In the genomic region with DNA sequence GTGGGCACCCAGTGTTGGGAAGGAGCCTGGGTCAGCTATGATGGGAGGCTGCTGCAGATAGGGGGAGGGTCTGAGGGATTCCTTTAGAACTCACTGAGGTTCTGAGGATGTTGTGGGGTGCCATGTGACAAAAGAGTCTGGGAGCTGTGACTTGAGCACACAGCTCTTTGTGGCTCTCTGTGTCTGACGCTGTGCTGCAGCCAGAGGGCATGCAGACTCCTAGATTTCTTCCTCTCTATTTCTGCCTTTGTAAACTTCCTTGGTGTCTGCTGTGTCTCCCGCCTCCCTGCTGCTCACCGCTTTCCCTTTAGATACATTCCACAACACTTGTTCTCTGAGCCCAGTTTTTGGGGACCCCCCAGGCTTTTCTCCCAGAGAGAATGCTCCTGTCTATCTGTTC, we compare ENCODE assay signal across 22 mouse cellular contexts. TPM values are rescaled to one million over a fixed set of nuclear protein-coding genes. Genes with fewer than 3 reads are reported as not detected.
DNase-seq lines count a peak whose midpoint lies in the region; ATAC-seq and TF ChIP-seq lines count a peak whose summit lies in the region.
"Had no signal": no experiment of that assay in that cellular context is flagged by ENCODE, and none has a peak within 500 bp of the region (broad histone marks: within the 10 kb centered on the region; RNA-seq: fewer than 3 reads in every experiment).

No protein-coding gene starts in this region.

- no peaks in the 10 kb centered on the region for H3K27me3 ChIP-seq in forebrain, postnatal 0 days (ENCODE audit: insufficient read depth, low read length)
- no peaks in the 10 kb centered on the region for H3K27me3 ChIP-seq in forebrain, embryonic 13.5 days
- H3K27me3 ChIP-seq in hindbrain, postnatal 0 days (ENCODE audit: insufficient read depth, low read length), result no peaks in the 10 kb centered on the region
- no peaks in the 10 kb centered on the region for H3K27me3 ChIP-seq in hindbrain, embryonic 11.5 days (ENCODE audit: control insufficient read depth, insufficient read depth, low read length)
- peaks cover 75% of the 10 kb centered on the region for H3K27me3 ChIP-seq in midbrain, embryonic 10.5 days (ENCODE audit: low read depth, poor library complexity, severe bottlenecking)
- peaks cover 20% of the 10 kb centered on the region for H3K27me3 ChIP-seq in midbrain, embryonic 11.5 days (ENCODE audit: control insufficient read depth, insufficient read depth, low read length)
- no peaks in the 10 kb centered on the region for H3K27me3 ChIP-seq in neural tube, embryonic 13.5 days
- H3K27me3 ChIP-seq in neural tube, embryonic 15.5 days (replicated peaks), result no peaks in the 10 kb centered on the region
- H3K27me3 ChIP-seq: heart, embryonic 12.5 days; heart, embryonic 15.5 days; hindbrain, embryonic 15.5 days had no signal

- ATAC-seq in forebrain, postnatal 0 days, result peak; percentile 63
- no peak for ATAC-seq in forebrain, embryonic 13.5 days
- ATAC-seq in hindbrain, postnatal 0 days, result no peak
- ATAC-seq in hindbrain, embryonic 11.5 days (ENCODE audit: low FRiP score), result no peak
- ATAC-seq in midbrain, embryonic 11.5 days (ENCODE audit: low FRiP score), result no peak
- no peak for ATAC-seq in neural tube, embryonic 13.5 days (ENCODE audit: low read depth)
- no peak for ATAC-seq in neural tube, embryonic 15.5 days (ENCODE audit: low FRiP score)
- ATAC-seq: activated CD4-positive, CD25-positive, alpha-beta regulatory T cell, adult 4 months; forebrain, embryonic 14.5 days; inflammation-experienced regulatory T-cells, adult 6 months had no signal

- H3K9me3 ChIP-seq in forebrain, postnatal 0 days (ENCODE audit: low read length), result no peaks in the 10 kb centered on the region
- no peaks in the 10 kb centered on the region for H3K9me3 ChIP-seq in forebrain, embryonic 13.5 days (replicated peaks)
- no peaks in the 10 kb centered on the region for H3K9me3 ChIP-seq in hindbrain, postnatal 0 days (ENCODE audit: low read length)
- no peaks in the 10 kb centered on the region for H3K9me3 ChIP-seq in hindbrain, embryonic 11.5 days (ENCODE audit: control insufficient read depth, low read length)
- no peaks in the 10 kb centered on the region for H3K9me3 ChIP-seq in midbrain, embryonic 10.5 days (replicated peaks)
- no peaks in the 10 kb centered on the region for H3K9me3 ChIP-seq in midbrain, embryonic 11.5 days (ENCODE audit: control insufficient read depth, low read length)
- H3K9me3 ChIP-seq in neural tube, embryonic 13.5 days, result no peaks in the 10 kb centered on the region
- no peaks in the 10 kb centered on the region for H3K9me3 ChIP-seq in neural tube, embryonic 15.5 days (replicated peaks)
- H3K9me3 ChIP-seq: forebrain, embryonic 10.5 days; heart, embryonic 12.5 days; heart, embryonic 15.5 days; hindbrain, embryonic 15.5 days had no signal

- H3K4me3 ChIP-seq in forebrain, postnatal 0 days (ENCODE audit: low read depth, low read length), result no peak overlapping the region
- no peak overlapping the region for H3K4me3 ChIP-seq in forebrain, embryonic 13.5 days
- H3K4me3 ChIP-seq in hindbrain, postnatal 0 days (ENCODE audit: low read length), result no peak overlapping the region
- H3K4me3 ChIP-seq in hindbrain, embryonic 11.5 days (ENCODE audit: low read depth, low read length), result no peak overlapping the region
- H3K4me3 ChIP-seq in midbrain, embryonic 10.5 days, result no peak overlapping the region
- H3K4me3 ChIP-seq in midbrain, embryonic 11.5 days (ENCODE audit: low read depth, low read length), result no peak overlapping the region
- H3K4me3 ChIP-seq in neural tube, embryonic 13.5 days, result no peak overlapping the region
- H3K4me3 ChIP-seq in neural tube, embryonic 15.5 days (replicated peaks), result no peak overlapping the region
- H3K4me3 ChIP-seq: forebrain, embryonic 10.5 days; heart, embryonic 12.5 days; heart, embryonic 15.5 days; hindbrain, embryonic 15.5 days had no signal

- no peak overlapping the region for H3K9ac ChIP-seq in forebrain, postnatal 0 days
- no peak overlapping the region for H3K9ac ChIP-seq in forebrain, embryonic 13.5 days
- no peak overlapping the region for H3K9ac ChIP-seq in hindbrain, postnatal 0 days (replicated peaks; ENCODE audit: low read length)
- H3K9ac ChIP-seq in hindbrain, embryonic 11.5 days (ENCODE audit: low read depth, low read length), result no peak overlapping the region
- H3K9ac ChIP-seq in midbrain, embryonic 11.5 days (ENCODE audit: low read length), result no peak overlapping the region
- H3K9ac ChIP-seq in neural tube, embryonic 13.5 days, result 0 out of 2 replicates have a peak overlapping the region, but pooled peaks have one; percentile 12
- H3K9ac ChIP-seq in neural tube, embryonic 15.5 days (replicated peaks), result no peak overlapping the region
- H3K9ac ChIP-seq: heart, embryonic 12.5 days; heart, embryonic 15.5 days; hindbrain, embryonic 15.5 days had no signal

- 67% methylated on average over 3 of the region's 3 CpGs for WGBS in forebrain, postnatal 0 days
- WGBS in forebrain, embryonic 13.5 days, result 83% methylated on average over 3 of the region's 3 CpGs
- 75% methylated on average over 3 of the region's 3 CpGs for WGBS in hindbrain, postnatal 0 days
- WGBS in hindbrain, embryonic 11.5 days, result 85% methylated on average over 3 of the region's 3 CpGs
- 87% methylated on average over 3 of the region's 3 CpGs for WGBS in midbrain, embryonic 10.5 days
- 84% methylated on average over 3 of the region's 3 CpGs for WGBS in midbrain, embryonic 11.5 days
- WGBS in neural tube, embryonic 13.5 days, result 88% methylated on average over 3 of the region's 3 CpGs
- WGBS in neural tube, embryonic 15.5 days, result 64% methylated on average over 3 of the region's 3 CpGs

- peaks cover 7% of the 10 kb centered on the region; the same call in 1 of the 2 replicates for H3K4me1 ChIP-seq in forebrain, postnatal 0 days (ENCODE audit: insufficient read depth)
- H3K4me1 ChIP-seq in forebrain, embryonic 13.5 days, result peaks cover 32% of the 10 kb centered on the region
- no peaks in the 10 kb centered on the region for H3K4me1 ChIP-seq in hindbrain, postnatal 0 days (ENCODE audit: insufficient read depth, low read length)
- H3K4me1 ChIP-seq in hindbrain, embryonic 11.5 days (replicated peaks; ENCODE audit: control insufficient read depth, insufficient read depth, low read length), result peaks cover 2% of the 10 kb centered on the region; the same call in 1 of the 2 replicates
- H3K4me1 ChIP-seq in midbrain, embryonic 10.5 days, result peaks cover 29% of the 10 kb centered on the region
- H3K4me1 ChIP-seq in midbrain, embryonic 11.5 days (ENCODE audit: control insufficient read depth, insufficient read depth, low read length), result no peaks in the 10 kb centered on the region
- H3K4me1 ChIP-seq in neural tube, embryonic 13.5 days (replicated peaks), result peaks cover 33% of the 10 kb centered on the region
- H3K4me1 ChIP-seq in neural tube, embryonic 15.5 days, result peaks cover 38% of the 10 kb centered on the region

- peak; percentile 35 for DNase-seq in forebrain, postnatal 0 days
- peak; percentile 35 for DNase-seq in hindbrain, postnatal 0 days (ENCODE audit: low spot score)
- no peak for DNase-seq in hindbrain, embryonic 11.5 days (ENCODE audit: low spot score)
- no peak for DNase-seq in midbrain, embryonic 10.5 days (ENCODE audit: low spot score)
- no peak for DNase-seq in midbrain, embryonic 11.5 days (ENCODE audit: low spot score, missing footprints)
- DNase-seq: adrenal gland, adult 8-10 months; adrenal gland, postnatal 25 days; cerebellum, postnatal 14 days; gastrocnemius, postnatal 25 days; heart, adult 18-20 months; heart, postnatal 10 days; heart, postnatal 4 days had no signal

- no peak overlapping the region for H3K27ac ChIP-seq in forebrain, postnatal 0 days (ENCODE audit: low read depth, low read length)
- no peak overlapping the region for H3K27ac ChIP-seq in forebrain, embryonic 13.5 days
- no peak overlapping the region for H3K27ac ChIP-seq in hindbrain, postnatal 0 days
- H3K27ac ChIP-seq in hindbrain, embryonic 11.5 days (ENCODE audit: low read depth, low read length), result no peak overlapping the region
- 0 out of 2 replicates have a peak overlapping the region, but pooled peaks have one; percentile 23 for H3K27ac ChIP-seq in midbrain, embryonic 10.5 days (replicated peaks)
- no peak overlapping the region for H3K27ac ChIP-seq in midbrain, embryonic 11.5 days (ENCODE audit: low read depth, low read length)
- H3K27ac ChIP-seq in neural tube, embryonic 13.5 days (replicated peaks), result no peak overlapping the region
- no peak overlapping the region for H3K27ac ChIP-seq in neural tube, embryonic 15.5 days (replicated peaks)
- H3K27ac ChIP-seq: forebrain, embryonic 10.5 days; heart, embryonic 15.5 days; hindbrain, embryonic 15.5 days had no signal

- TF ChIP-seq CTCF in forebrain, postnatal 0 days (IDR thresholded peaks at IDR 0.05; ENCODE audit: low read depth), result peak; percentile 54
- TF ChIP-seq CTCF in hindbrain, postnatal 0 days (IDR thresholded peaks at IDR 0.05; ENCODE audit: low read depth), result peak; percentile 51

- H3K4me2 ChIP-seq in forebrain, postnatal 0 days (ENCODE audit: low read depth), result no peak overlapping the region
- H3K4me2 ChIP-seq in forebrain, embryonic 13.5 days, result no peak overlapping the region
- no peak overlapping the region for H3K4me2 ChIP-seq in hindbrain, postnatal 0 days (ENCODE audit: low read depth, low read length)
- no peak overlapping the region for H3K4me2 ChIP-seq in hindbrain, embryonic 11.5 days (replicated peaks; ENCODE audit: low read depth, low read length)
- H3K4me2 ChIP-seq in midbrain, embryonic 11.5 days, result no peak overlapping the region
- no peak overlapping the region for H3K4me2 ChIP-seq in neural tube, embryonic 13.5 days
- no peak overlapping the region for H3K4me2 ChIP-seq in neural tube, embryonic 15.5 days
- H3K4me2 ChIP-seq: heart, embryonic 12.5 days; heart, embryonic 15.5 days; hindbrain, embryonic 15.5 days had no signal

- no peaks in the 10 kb centered on the region for H3K36me3 ChIP-seq in forebrain, postnatal 0 days (ENCODE audit: insufficient read depth)
- H3K36me3 ChIP-seq in forebrain, embryonic 13.5 days (ENCODE audit: poor library complexity, severe bottlenecking), result peaks cover 10% of the 10 kb centered on the region; the same call in 1 of the 2 replicates
- no peaks in the 10 kb centered on the region for H3K36me3 ChIP-seq in hindbrain, postnatal 0 days (ENCODE audit: insufficient read depth, low read length)
- H3K36me3 ChIP-seq in hindbrain, embryonic 11.5 days (ENCODE audit: control insufficient read depth, insufficient read depth, low read length), result no peaks in the 10 kb centered on the region
- peaks cover 28% of the 10 kb centered on the region for H3K36me3 ChIP-seq in midbrain, embryonic 10.5 days
- no peaks in the 10 kb centered on the region for H3K36me3 ChIP-seq in midbrain, embryonic 11.5 days (ENCODE audit: control insufficient read depth, insufficient read depth, low read length)
- H3K36me3 ChIP-seq in neural tube, embryonic 13.5 days, result no peaks in the 10 kb centered on the region
- H3K36me3 ChIP-seq in neural tube, embryonic 15.5 days, result 0 out of 2 replicates have a peak, but pooled peaks cover 3% of the 10 kb centered on the region
- H3K36me3 ChIP-seq: heart, embryonic 15.5 days; hindbrain, embryonic 15.5 days had no signal

RNA-seq across cellular contexts. Expression of gene Rbm19, which starts 36.9 kb away (rescaled TPM):
- total RNA-seq in forebrain, postnatal 0 days (2014; rRNA removed), result 19.1 and 27.2 TPM in 2 replicates
- polyA plus RNA-seq in forebrain, postnatal 0 days (2015; fragmentation: Nextera tagmentation; extraction: Ambion mirVana), result 9.9 and 15.0 TPM in 2 replicates
- 17.8 and 20.2 TPM in 2 replicates for polyA plus RNA-seq in forebrain, embryonic 13.5 days (2015; fragmentation: Nextera tagmentation; extraction: Ambion mirVana)
- total RNA-seq in hindbrain, postnatal 0 days (2014; rRNA removed), result 33.4 and 33.8 TPM in 2 replicates
- polyA plus RNA-seq in hindbrain, postnatal 0 days (2015; fragmentation: Nextera tagmentation; extraction: Ambion mirVana), result 15.5 and 17.2 TPM in 2 replicates
- polyA plus RNA-seq in hindbrain, embryonic 11.5 days (2014; fragmentation: Nextera tagmentation; extraction: Ambion mirVana), result 23.0 and 28.7 TPM in 2 replicates
- polyA plus RNA-seq in midbrain, embryonic 10.5 days (2016; fragmentation: Nextera tagmentation; extraction: Ambion mirVana), result 32.0 and 34.2 TPM in 2 replicates
- polyA plus RNA-seq in midbrain, embryonic 11.5 days (2014; fragmentation: Nextera tagmentation; extraction: Ambion mirVana), result 23.0 and 24.5 TPM in 2 replicates
- polyA plus RNA-seq in neural tube, embryonic 13.5 days (2015; fragmentation: Nextera tagmentation; extraction: Ambion mirVana), result 17.5 and 18.8 TPM in 2 replicates
- polyA plus RNA-seq in neural tube, embryonic 15.5 days (2015; fragmentation: Nextera tagmentation; extraction: Ambion mirVana), result 18.7 and 20.2 TPM in 2 replicates

Comparison
In these comparisons a context has a peak if more than half of its experiments do, and no peak if none do; other contexts are left out.
1. DNase-seq: peak in forebrain, postnatal 0 days (single experiment) and hindbrain, postnatal 0 days (single experiment); none in hindbrain, embryonic 11.5 days (single experiment), midbrain, embryonic 10.5 days (single experiment) and midbrain, embryonic 11.5 days (single experiment).